Mouse (Mus musculus) c-Kit-negative CD71-positive TER-119-positive erythroid progenitor cells, embryonic 14.5 days (primary cell): ENCODE measurements at regions not wholly inside any gene's neighbourhood (a gene's known extent, or its start where the extent isn't known, plus 50 kb on each side); places are given as distances from the start of the nearest gene placed in this dataset.

Experiments used
- DNase-seq: peaks from one replicate; pipeline ENCODE4 v3.0.0-alpha.2; 2013; ENCODE audit warnings: low read depth, low spot score

DNA sequence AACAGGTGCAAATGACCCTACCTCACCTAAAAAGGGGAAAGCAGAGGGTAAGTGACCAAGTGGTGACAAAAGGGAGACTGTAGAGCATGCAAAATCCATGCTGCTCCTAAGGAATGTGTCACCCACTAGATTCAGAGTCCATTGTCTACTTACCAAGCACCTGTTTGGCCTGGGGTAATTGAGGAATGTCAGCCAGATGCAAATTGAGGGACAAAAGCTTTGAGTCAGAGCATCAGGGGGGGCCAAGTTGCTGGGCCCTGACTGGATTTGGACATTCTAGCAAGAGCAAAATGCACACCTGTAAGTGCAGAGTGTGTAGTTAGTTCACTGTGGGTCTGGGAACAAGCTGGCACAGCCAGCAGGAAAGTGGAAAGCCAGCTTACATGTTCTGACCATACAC is 2783.6 kb downstream of the Gm37988 start:
- no peak for DNase-seq
